Mouse (Mus musculus): ENCODE results near the gene Mep1a. TPM values are rescaled to one million over a fixed set of nuclear protein-coding genes. Genes with fewer than 3 reads are reported as not detected.
"Not testable (repeated sequence)": the region's sequence is repeated elsewhere in the genome, so short reads cannot be mapped to it uniquely, and the experiment has no call there.

Mep1a gene
- polyA plus RNA-seq, 1 experiment from 2014 or later, result not detected

- WGBS, result 92% methylated on average over 5 of the region's 5 CpGs
- Histone ChIP-seq H3K9me3 (ENCODE audit: control insufficient read depth, low read length) (no peaks in the 10 kb centered on the region), H3K9ac (replicated peaks; ENCODE audit: low read depth, low read length) (no peak overlapping the region), H3K27me3 (replicated peaks; ENCODE audit: control insufficient read depth, insufficient read depth, low read length) (no peaks in the 10 kb centered on the region), H3K27ac (ENCODE audit: low read length) (no peak overlapping the region), H3K4me3 (replicated peaks; ENCODE audit: low read length) (no peak overlapping the region), H3K4me1 (replicated peaks; ENCODE audit: control insufficient read depth, insufficient read depth, low read length) (no peaks in the 10 kb centered on the region), H3K4me2 (ENCODE audit: low read length) (no peak overlapping the region), H3K36me3 (ENCODE audit: control insufficient read depth, insufficient read depth) (no peaks in the 10 kb centered on the region)
- ATAC-seq, result no peak
Measured at GRCm38 (mm10) chr17:43495502-43495901, 7.1 kb downstream of the Mep1a start.

- H3K4me2 ChIP-seq (ENCODE audit: low read length); H3K4me3 ChIP-seq (replicated peaks; ENCODE audit: low read length); H3K27ac ChIP-seq (ENCODE audit: low read length); H3K9me3 ChIP-seq (ENCODE audit: control insufficient read depth, low read length); H3K27me3 ChIP-seq (replicated peaks; ENCODE audit: control insufficient read depth, insufficient read depth, low read length); H3K4me1 ChIP-seq (replicated peaks; ENCODE audit: control insufficient read depth, insufficient read depth, low read length); ATAC-seq; H3K36me3 ChIP-seq (ENCODE audit: control insufficient read depth, insufficient read depth); H3K9ac ChIP-seq (replicated peaks; ENCODE audit: low read depth, low read length): not testable (repeated sequence)
- 97% methylated on average over 6 of the region's 10 CpGs for WGBS
Measured at GRCm38 (mm10) chr17:43490371-43490770, 12.2 kb downstream of the Mep1a start.

GRCm38 (mm10) chr17:43488439-43489151, 14.0 kb downstream of the Mep1a start:
- ATAC-seq, result no peak
- 92% methylated on average over 2 of the region's 2 CpGs for WGBS
- Histone ChIP-seq H3K4me3 (replicated peaks; ENCODE audit: low read length) (no peak overlapping the region), H3K4me2 (ENCODE audit: low read length) (no peak overlapping the region), H3K9me3 (ENCODE audit: control insufficient read depth, low read length) (no peaks in the 10 kb centered on the region), H3K27ac (ENCODE audit: low read length) (no peak overlapping the region), H3K36me3 (ENCODE audit: control insufficient read depth, insufficient read depth) (no peaks in the 10 kb centered on the region), H3K4me1 (replicated peaks; ENCODE audit: control insufficient read depth, insufficient read depth, low read length) (no peaks in the 10 kb centered on the region), H3K27me3 (replicated peaks; ENCODE audit: control insufficient read depth, insufficient read depth, low read length) (no peaks in the 10 kb centered on the region), H3K9ac (replicated peaks; ENCODE audit: low read depth, low read length) (no peak overlapping the region)

- Histone ChIP-seq H3K27ac (ENCODE audit: low read length) (no peak overlapping the region), H3K9me3 (ENCODE audit: control insufficient read depth, low read length) (no peaks in the 10 kb centered on the region), H3K4me2 (ENCODE audit: low read length) (no peak overlapping the region), H3K36me3 (ENCODE audit: control insufficient read depth, insufficient read depth) (no peaks in the 10 kb centered on the region), H3K4me1 (replicated peaks; ENCODE audit: control insufficient read depth, insufficient read depth, low read length) (no peaks in the 10 kb centered on the region), H3K27me3 (replicated peaks; ENCODE audit: control insufficient read depth, insufficient read depth, low read length) (no peaks in the 10 kb centered on the region), H3K4me3 (replicated peaks; ENCODE audit: low read length) (no peak overlapping the region), H3K9ac (replicated peaks; ENCODE audit: low read depth, low read length) (no peak overlapping the region)
- 89% methylated on average over 3 of the region's 3 CpGs for WGBS
- no peak for ATAC-seq
Measured at GRCm38 (mm10) chr17:43485982-43486381, 16.6 kb downstream of the Mep1a start.

GRCm38 (mm10) chr17:43477621-43478020, 25.0 kb downstream of the Mep1a start:
- Histone ChIP-seq H3K4me3 (replicated peaks; ENCODE audit: low read length) (no peak overlapping the region), H3K9ac (replicated peaks; ENCODE audit: low read depth, low read length) (no peak overlapping the region)
- no peak for ATAC-seq

GRCm38 (mm10) chr17:43474775-43475174, 27.8 kb downstream of the Mep1a start:
- Histone ChIP-seq H3K9ac (replicated peaks; ENCODE audit: low read depth, low read length) (no peak overlapping the region), H3K36me3 (ENCODE audit: control insufficient read depth, insufficient read depth) (no peaks in the 10 kb centered on the region), H3K27me3 (replicated peaks; ENCODE audit: control insufficient read depth, insufficient read depth, low read length) (no peaks in the 10 kb centered on the region), H3K4me3 (replicated peaks; ENCODE audit: low read length) (no peak overlapping the region), H3K9me3 (ENCODE audit: control insufficient read depth, low read length) (no peaks in the 10 kb centered on the region), H3K27ac (ENCODE audit: low read length) (no peak overlapping the region), H3K4me2 (ENCODE audit: low read length) (no peak overlapping the region), H3K4me1 (replicated peaks; ENCODE audit: control insufficient read depth, insufficient read depth, low read length) (no peaks in the 10 kb centered on the region)
- no peak for ATAC-seq
- 93% methylated on average over 16 of the region's 16 CpGs for WGBS

More at GRCm38 (mm10) chr17:43477621-43478020, 25.0 kb downstream of the Mep1a start:
- no peaks in the 10 kb centered on the region for H3K36me3 ChIP-seq (ENCODE audit: control insufficient read depth, insufficient read depth)
- H3K27me3 ChIP-seq (replicated peaks; ENCODE audit: control insufficient read depth, insufficient read depth, low read length), result no peaks in the 10 kb centered on the region
- no peak overlapping the region for H3K27ac ChIP-seq (ENCODE audit: low read length)
- H3K4me2 ChIP-seq (ENCODE audit: low read length), result no peak overlapping the region
- H3K9me3 ChIP-seq (ENCODE audit: control insufficient read depth, low read length), result no peaks in the 10 kb centered on the region
- no peaks in the 10 kb centered on the region for H3K4me1 ChIP-seq (replicated peaks; ENCODE audit: control insufficient read depth, insufficient read depth, low read length)

- H3K9me3 ChIP-seq (ENCODE audit: control insufficient read depth, low read length), result no peaks in the 10 kb centered on the region
- no peaks in the 10 kb centered on the region for H3K27me3 ChIP-seq (replicated peaks; ENCODE audit: control insufficient read depth, insufficient read depth, low read length)
- no peaks in the 10 kb centered on the region for H3K36me3 ChIP-seq (ENCODE audit: control insufficient read depth, insufficient read depth)
- ATAC-seq, result no peak
- no peak overlapping the region for H3K27ac ChIP-seq (ENCODE audit: low read length)
- WGBS, result 90% methylated on average over 4 of the region's 4 CpGs
- H3K4me1 ChIP-seq (replicated peaks; ENCODE audit: control insufficient read depth, insufficient read depth, low read length), result no peaks in the 10 kb centered on the region
- no peak overlapping the region for H3K9ac ChIP-seq (replicated peaks; ENCODE audit: low read depth, low read length)
- no peak overlapping the region for H3K4me2 ChIP-seq (ENCODE audit: low read length)
- H3K4me3 ChIP-seq (replicated peaks; ENCODE audit: low read length), result no peak overlapping the region
Measured at GRCm38 (mm10) chr17:43472558-43472957, 30.1 kb downstream of the Mep1a start.

- no peaks in the 10 kb centered on the region for H3K9me3 ChIP-seq (ENCODE audit: control insufficient read depth, low read length)
- no peak overlapping the region for H3K9ac ChIP-seq (replicated peaks; ENCODE audit: low read depth, low read length)
- H3K4me1 ChIP-seq (replicated peaks; ENCODE audit: control insufficient read depth, insufficient read depth, low read length), result no peaks in the 10 kb centered on the region
- no peaks in the 10 kb centered on the region for H3K36me3 ChIP-seq (ENCODE audit: control insufficient read depth, insufficient read depth)
- no peak overlapping the region for H3K4me2 ChIP-seq (ENCODE audit: low read length)
- no peak overlapping the region for H3K4me3 ChIP-seq (replicated peaks; ENCODE audit: low read length)
- H3K27me3 ChIP-seq (replicated peaks; ENCODE audit: control insufficient read depth, insufficient read depth, low read length), result no peaks in the 10 kb centered on the region
- ATAC-seq, result no peak
- H3K27ac ChIP-seq (ENCODE audit: low read length), result no peak overlapping the region
- 32% methylated on average over 3 of the region's 3 CpGs for WGBS
Measured at GRCm38 (mm10) chr17:43470039-43470438, 32.6 kb downstream of the Mep1a start.

GRCm38 (mm10) chr17:43460245-43461181, 42.1 kb downstream of the Mep1a start:
- no peak overlapping the region for H3K9ac ChIP-seq (replicated peaks; ENCODE audit: low read depth, low read length)
- H3K36me3 ChIP-seq (ENCODE audit: control insufficient read depth, insufficient read depth), result no peaks in the 10 kb centered on the region
- H3K4me3 ChIP-seq (replicated peaks; ENCODE audit: low read length), result no peak overlapping the region
- peaks cover 9% of the 10 kb centered on the region for H3K4me1 ChIP-seq (replicated peaks; ENCODE audit: control insufficient read depth, insufficient read depth, low read length)
- no peaks in the 10 kb centered on the region for H3K27me3 ChIP-seq (replicated peaks; ENCODE audit: control insufficient read depth, insufficient read depth, low read length)
- peak overlapping the region; percentile 13; the same call in 1 of the 2 replicates for H3K4me2 ChIP-seq (ENCODE audit: low read length)
- no peak overlapping the region for H3K27ac ChIP-seq (ENCODE audit: low read length)
- peak; percentile 93 for ATAC-seq
- no peaks in the 10 kb centered on the region for H3K9me3 ChIP-seq (ENCODE audit: control insufficient read depth, low read length)
- 34% methylated on average over 19 of the region's 19 CpGs for WGBS

Measured in forebrain, embryonic 16.5 days (tissue).